Mouse (Mus musculus) bone marrow macrophage, adult 2 months (primary cell): ENCODE measurements at regions not wholly inside any gene's neighbourhood (a gene's known extent, or its start where the extent isn't known, plus 50 kb on each side); places are given as distances from the start of the nearest gene placed in this dataset.

Experiments
- CTCF ChIP-seq: IDR thresholded peaks from 2 replicates; pipeline ENCODE4 v1.5.1; 2012; ENCODE audit warnings: low read depth, mild to moderate bottlenecking, low read length, moderate library complexity
- POLR2A ChIP-seq: IDR thresholded peaks from 2 replicates; pipeline ENCODE4 v1.6.1; 2012; ENCODE audit warnings: mild to moderate bottlenecking, low read depth, low read length, borderline replicate concordance

DNA sequence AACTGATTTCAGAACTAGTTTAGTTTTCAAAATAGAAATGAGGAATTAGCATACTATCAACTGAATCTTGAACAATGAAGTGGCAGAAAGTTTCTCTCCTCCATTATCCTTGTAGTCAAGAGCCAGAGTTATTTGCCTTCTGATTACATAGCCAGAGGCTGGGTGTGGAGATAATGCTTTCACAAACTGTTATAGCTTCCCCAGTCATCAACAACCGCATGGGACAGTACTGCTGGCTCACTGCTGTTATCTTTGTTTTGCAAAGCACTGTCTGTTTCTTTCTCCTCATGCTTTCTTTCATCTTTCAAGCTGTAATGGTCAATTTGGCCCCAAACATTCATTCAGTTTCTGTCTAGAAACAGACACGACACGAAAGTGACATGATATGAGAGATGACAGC, 308.5 kb upstream of the Ccng1 start:
- TF ChIP-seq POLR2A (no peak), CTCF (no peak)
